In the genomic region with DNA sequence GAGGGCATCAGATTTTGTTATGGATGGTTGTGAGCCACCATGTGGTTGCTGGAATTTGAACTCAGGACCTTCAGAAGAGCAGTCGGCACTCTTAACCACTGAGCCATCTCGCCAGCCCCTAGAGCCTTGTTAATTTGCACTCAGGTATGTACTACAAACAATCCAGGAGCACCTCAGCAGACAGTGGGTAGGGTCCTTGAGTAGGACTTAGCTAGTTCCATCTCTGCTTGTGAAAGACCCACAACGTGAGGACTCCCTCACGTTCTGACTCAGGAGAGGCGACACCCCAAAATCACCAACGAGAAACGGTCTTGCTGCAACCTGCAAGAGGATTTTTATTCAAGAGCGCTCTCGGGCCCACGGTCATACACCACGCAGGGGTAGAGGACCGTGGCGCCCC, we compare ENCODE assay signal across 4 mouse cellular contexts. TPM values are rescaled to one million over a fixed set of nuclear protein-coding genes. Genes with fewer than 3 reads are reported as not detected.
DNase-seq lines count a peak whose midpoint lies in the region; TF ChIP-seq lines count a peak whose summit lies in the region.
"Not testable (repeated sequence)": the region's sequence is repeated elsewhere in the genome, so short reads cannot be mapped to it uniquely, and the experiment has no call there.

No protein-coding gene starts in this region.

- not testable (repeated sequence) for H3K4me1 ChIP-seq in ES-Bruce4 (ENCODE audit: control insufficient read depth, insufficient read depth, low read length)
- peaks cover 6 to 13% of the 10 kb centered on the region in 2 experiments; a peak in 2 of 4 replicates for H3K4me1 ChIP-seq in ES-E14 (ENCODE audit: control insufficient read depth in 2 of 2, insufficient read depth in 2 of 2, low read length in 2 of 2, poor library complexity in 1 of 2)

- not testable (repeated sequence) for DNase-seq in ES-E14 (ENCODE audit: low read depth, low spot score)
- DNase-seq in R1 (ENCODE audit: low read depth, low spot score) (peak; percentile 60), ZHBTc4 (ENCODE audit: low read depth, low spot score) (peak; percentile 59)

- TF ChIP-seq EP300 in ES-Bruce4 (IDR thresholded peaks at IDR 0.05; ENCODE audit: insufficient read depth, low read depth, low read length): not testable (repeated sequence)

- not testable (repeated sequence) for H3K9ac ChIP-seq in ES-Bruce4 (ENCODE audit: low read depth, poor library complexity, severe bottlenecking); ES-E14 (ENCODE audit: insufficient read depth, low read depth, low read length, poor library complexity, severe bottlenecking)

- H3K9me3 ChIP-seq in ES-Bruce4 (replicated peaks; ENCODE audit: control insufficient read depth, insufficient read depth, low read length, poor library complexity, severe bottlenecking): peaks cover 44% of the 10 kb centered on the region
- H3K9me3 ChIP-seq in ES-E14 (ENCODE audit: control insufficient read depth, insufficient read depth, low read depth, low read length): not testable (repeated sequence)

- TF ChIP-seq POLR2A in ES-Bruce4 (IDR thresholded peaks at IDR 0.05; ENCODE audit: insufficient read depth, low read length): not testable (repeated sequence)

- H3K36me3 ChIP-seq in ES-Bruce4 (ENCODE audit: control insufficient read depth, insufficient read depth, low read length, poor library complexity, severe bottlenecking) (peaks cover 22% of the 10 kb centered on the region), ES-E14 (ENCODE audit: control insufficient read depth, insufficient read depth, low read length, poor library complexity, severe bottlenecking) (peaks cover 31% of the 10 kb centered on the region)

- H3K27ac ChIP-seq in ES-Bruce4 (ENCODE audit: insufficient read depth, low read length) (peak overlapping the region; percentile 84), ES-E14 (ENCODE audit: insufficient read depth, low read depth, low read length, poor library complexity, severe bottlenecking) (peak overlapping the region; percentile 80)

- TF ChIP-seq CTCF in ES-Bruce4 (IDR thresholded peaks at IDR 0.05; ENCODE audit: low read depth, low read length): not testable (repeated sequence)

- in situ Hi-C loops in ES-E14 (cut with MboI; ENCODE audit: low sequenced_read_pairs in 2 of 2, unreplicated experiment in 2 of 2): not testable (repeated sequence)

- H3K27me3 ChIP-seq in ES-Bruce4 (ENCODE audit: control insufficient read depth, insufficient read depth, low read length, poor library complexity, severe bottlenecking): not testable (repeated sequence)

- not testable (repeated sequence) for H3K4me3 ChIP-seq in ES-Bruce4 (ENCODE audit: low read depth, low read length); ES-E14 (ENCODE audit: insufficient read depth in 1 of 2, low read depth in 1 of 2, low read length in 2 of 2, poor library complexity in 1 of 2, severe bottlenecking in 1 of 2)

RNA-seq across cellular contexts. Expression of a gene that starts 30.7 kb away (rescaled TPM):
- polyA plus RNA-seq in ES-Bruce4 (2011; ENCODE audit: insufficient read depth, insufficient read length, low read depth, missing spikeins): 66.9 and 77.3 TPM in 2 replicates
- 66.5 and 68.0 TPM in 2 replicates for total RNA-seq in ES-E14 (2012; rRNA removed)

RNA-seq across cellular contexts. Expression of a gene that starts 42.6 kb away (rescaled TPM):
- 626 and 640 TPM in 2 replicates for polyA plus RNA-seq in ES-Bruce4 (2011; ENCODE audit: insufficient read depth, insufficient read length, low read depth, missing spikeins)
- 1,350 and 1,664 TPM in 2 replicates for total RNA-seq in ES-E14 (2012; rRNA removed)

RNA-seq across cellular contexts. Expression of a gene that starts 50.0 kb away (rescaled TPM):
- polyA plus RNA-seq in ES-Bruce4 (2011; ENCODE audit: insufficient read depth, insufficient read length, low read depth, missing spikeins): 281 and 327 TPM in 2 replicates
- total RNA-seq in ES-E14 (2012; rRNA removed): 186 and 206 TPM in 2 replicates

RNA-seq across cellular contexts. Expression of a gene that starts 50.1 kb away (rescaled TPM):
- polyA plus RNA-seq in ES-Bruce4 (2011; ENCODE audit: insufficient read depth, insufficient read length, low read depth, missing spikeins): 12.7 and 14.1 TPM in 2 replicates
- 21.9 and 25.8 TPM in 2 replicates for total RNA-seq in ES-E14 (2012; rRNA removed)
